Mouse (Mus musculus): ENCODE measurements around the gene Fam32a.

DNA sequence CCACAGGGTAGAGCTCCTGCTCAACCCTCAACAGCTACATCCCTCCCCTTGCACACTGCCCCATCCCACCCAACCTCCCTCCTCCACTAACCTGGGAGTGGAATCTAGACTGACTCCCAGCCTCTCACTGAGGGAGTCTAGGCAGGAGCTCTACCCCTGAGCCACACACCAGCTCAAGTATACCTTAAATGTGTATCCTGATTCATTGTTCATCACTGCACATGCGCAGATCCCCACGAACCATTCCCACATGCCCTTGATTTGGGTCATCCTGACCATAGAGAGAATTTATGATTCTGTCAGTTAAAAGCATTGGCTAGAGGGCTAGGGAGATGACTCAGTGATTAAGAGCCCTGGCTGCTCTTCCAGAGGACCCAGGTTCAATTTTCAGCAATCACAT, 43.2 kb downstream of the Fam32a start:
- TF ChIP-seq CTCF (IDR thresholded peaks at IDR 0.05; ENCODE audit: borderline replicate concordance, control insufficient read depth, extremely low read depth, insufficient read depth, low read length, poor library complexity) (no peak), POLR2A (IDR thresholded peaks at IDR 0.05; ENCODE audit: control insufficient read depth, extremely low read depth, insufficient read depth, low read length, poor library complexity) (no peak)
